Mouse (Mus musculus) lung, postnatal 0 days (tissue): ENCODE results near the gene Cbfa2t2.

ENCODE experiments used
- CTCF ChIP-seq: IDR thresholded peaks from 2 replicates; pipeline ENCODE4 v1.5.1; 2016; ENCODE audit warnings: antibody characterized with exemption, mild to moderate bottlenecking
- EP300 ChIP-seq: IDR thresholded peaks from 2 replicates; pipeline ENCODE4 v1.6.1; 2016; ENCODE audit warnings: antibody characterized with exemption, mild to moderate bottlenecking, control low read depth

GRCm38 (mm10) chr2:154507566-154508283, 71.4 kb downstream of the Cbfa2t2 start:
- TF ChIP-seq CTCF (peak; percentile 59), EP300 (no peak)
